Mouse (Mus musculus): ENCODE results near the gene Tada1.

Gene Tada1

DNA sequence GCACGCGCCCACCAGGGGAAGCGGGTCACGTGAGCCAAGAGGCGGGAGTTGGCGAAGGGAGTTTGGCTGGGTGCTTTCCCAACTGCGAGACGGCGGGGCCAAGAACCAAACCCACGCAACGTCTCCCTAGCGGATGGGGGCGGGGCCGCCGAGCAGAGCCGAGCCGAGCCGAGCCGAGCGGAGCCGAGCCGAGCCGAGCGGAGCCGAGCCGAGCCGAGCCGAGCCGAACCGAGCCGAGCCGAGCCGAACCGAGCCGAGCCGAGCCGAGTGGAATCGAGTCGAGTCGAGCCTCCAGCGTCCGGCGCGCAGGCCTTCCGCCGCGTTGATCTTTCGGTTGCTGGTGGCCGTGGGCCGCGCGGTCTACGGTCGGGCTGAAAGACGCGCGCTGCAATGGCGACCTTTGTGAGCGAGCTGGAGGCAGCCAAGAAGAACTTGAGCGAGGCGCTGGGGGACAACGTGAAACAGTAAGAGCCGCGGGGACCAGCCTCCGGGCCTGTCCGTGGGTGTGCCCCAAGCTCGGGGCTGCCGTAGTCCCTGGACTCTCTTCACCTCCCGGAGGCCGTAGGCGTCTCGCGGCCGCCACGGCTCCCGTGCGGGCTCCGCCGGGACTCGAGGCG, at the start of gene Tada1:
Gene Tada1 (plus strand): TSS at position 85 of the 617 bp plus-strand sequence.
- peak; percentile 90 for DNase-seq

DNA sequence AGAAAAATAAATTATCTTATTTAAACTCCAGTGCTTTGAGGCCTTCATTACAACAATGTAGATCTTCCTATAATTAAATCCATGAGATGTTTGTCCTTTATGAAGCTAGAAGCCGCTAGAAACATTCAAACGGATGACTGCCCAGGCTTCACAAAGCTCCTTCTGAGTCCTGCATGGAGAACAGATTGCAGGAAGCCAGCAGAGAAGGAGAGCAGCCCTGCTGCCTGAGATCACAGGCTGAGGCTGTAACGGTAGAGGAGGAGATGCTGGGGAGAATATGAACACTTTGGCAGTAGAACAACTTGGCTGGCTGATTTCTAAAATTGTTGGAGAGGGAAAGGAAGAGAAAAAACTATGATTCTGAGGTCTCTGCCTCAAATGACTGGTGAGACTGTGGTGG, 48.1 kb upstream of the Tada1 start:
- peak; percentile 18 for DNase-seq

DNA sequence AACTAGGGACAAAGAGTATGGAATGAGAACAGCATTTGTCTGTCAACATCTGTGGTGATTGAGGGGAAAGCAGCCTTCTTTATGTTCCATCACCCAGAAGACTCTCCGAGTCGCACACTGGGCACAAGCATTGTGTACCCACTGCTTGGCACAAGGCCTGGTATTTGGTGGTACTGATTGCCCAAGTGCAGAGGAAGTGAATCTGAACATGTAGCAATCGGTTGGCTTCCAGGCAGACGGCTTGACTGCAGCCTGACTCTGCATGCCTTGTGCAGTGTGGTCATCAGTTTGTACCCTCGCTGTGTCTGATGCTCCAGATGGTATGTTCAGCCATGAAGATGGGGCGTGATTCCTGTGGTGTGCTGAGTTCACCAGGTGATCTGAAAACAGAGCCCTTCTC, 39.8 kb upstream of the Tada1 start:
- DNase-seq, result no peak

- DNase-seq, result no peak
Measured at GRCm38 (mm10) chr1:166342060-166342459, 36.8 kb upstream of the Tada1 start.

DNA sequence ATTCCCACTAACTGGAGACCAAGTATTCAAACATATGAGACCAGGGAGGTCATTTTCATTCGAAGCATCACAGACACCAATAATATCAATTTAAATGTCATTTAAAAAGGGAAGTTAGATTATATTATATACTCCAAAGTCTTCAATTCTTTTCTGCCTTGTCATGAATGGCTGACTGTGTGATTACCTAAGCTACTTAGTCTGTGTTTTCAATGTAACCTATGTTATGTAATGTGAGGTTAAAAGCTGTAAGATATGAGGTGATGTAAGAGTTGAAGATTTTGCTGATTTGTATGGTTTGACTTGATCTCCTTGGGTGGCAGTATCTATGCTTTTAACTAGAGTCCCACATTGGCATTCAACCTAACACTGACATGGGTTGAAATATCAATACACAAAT, 36.4 kb upstream of the Tada1 start:
- no peak for DNase-seq

DNA sequence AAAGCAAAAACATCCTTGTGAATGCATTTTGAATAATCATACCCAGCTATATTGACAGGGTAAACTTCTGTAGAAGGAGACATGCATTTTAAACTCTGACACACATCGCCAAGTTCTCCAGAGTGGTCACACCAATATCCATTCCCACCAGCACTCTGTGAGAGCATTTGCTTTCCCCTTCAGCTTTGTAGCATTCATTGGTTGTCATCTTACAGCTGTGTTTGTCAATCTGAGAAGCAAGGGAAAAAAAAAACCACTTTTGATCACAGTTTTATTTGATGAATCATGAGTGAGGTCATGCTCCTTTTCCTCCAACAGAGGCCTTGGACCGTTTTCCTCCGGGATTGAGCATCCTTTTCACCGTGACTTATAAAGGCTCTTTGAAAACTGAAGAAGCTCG, 35.3 kb upstream of the Tada1 start:
- no peak for DNase-seq

DNA sequence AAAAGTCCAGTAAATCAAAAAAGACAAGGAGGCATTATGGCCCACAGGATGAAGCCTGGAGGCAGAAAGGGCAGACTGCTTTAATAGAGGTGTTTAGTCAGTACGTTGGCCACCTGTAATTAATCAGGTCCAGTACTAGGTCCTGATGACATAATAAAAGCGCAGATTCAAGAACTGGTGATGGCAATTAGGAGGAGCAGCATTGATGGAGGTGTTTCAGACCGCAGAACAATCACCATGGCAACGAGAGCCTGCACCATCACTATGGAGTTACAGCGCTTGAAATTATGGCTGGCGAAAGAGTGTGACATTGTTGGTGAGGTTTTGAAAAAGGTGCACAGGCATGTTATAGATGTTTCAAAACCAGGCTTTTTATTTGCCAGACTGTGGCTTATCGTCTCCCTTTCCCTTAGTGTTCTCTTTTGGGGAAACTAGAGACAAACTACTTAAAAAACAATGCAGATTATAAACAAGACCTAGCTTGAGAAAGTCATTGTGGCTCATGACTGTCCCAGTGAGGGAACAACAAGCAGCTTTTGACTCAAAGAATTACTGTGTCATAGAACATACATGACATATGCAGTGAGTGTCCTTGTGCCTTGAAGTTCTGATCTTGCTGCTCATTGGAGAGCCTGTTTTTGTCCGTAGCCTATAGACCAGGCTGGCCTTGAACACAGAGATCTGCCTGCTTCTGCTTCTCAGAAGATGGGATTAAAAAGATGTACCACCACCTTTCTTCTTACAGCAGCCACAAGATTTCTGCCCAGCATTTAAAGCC, 34.4 kb upstream of the Tada1 start:
- no peak for DNase-seq

DNA sequence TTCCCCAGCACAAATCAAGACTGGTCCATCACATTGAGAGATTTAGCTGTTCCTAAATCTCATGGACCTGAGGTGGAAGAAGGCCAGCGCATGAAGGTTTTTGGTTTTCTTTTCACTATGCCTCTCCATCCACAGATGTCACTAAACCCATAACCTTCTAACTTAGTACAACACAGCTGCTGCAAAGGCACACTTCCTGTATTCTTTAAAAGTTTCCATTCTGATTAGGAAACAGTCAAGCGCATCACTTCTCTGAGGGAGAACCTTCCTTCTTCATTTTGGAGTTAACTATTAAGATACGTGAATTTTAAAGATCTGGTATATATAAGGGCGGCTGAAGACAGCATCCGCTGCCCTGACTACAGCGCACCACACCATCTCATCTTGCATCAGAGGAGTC, 33.3 kb upstream of the Tada1 start:
- no peak for DNase-seq

DNA sequence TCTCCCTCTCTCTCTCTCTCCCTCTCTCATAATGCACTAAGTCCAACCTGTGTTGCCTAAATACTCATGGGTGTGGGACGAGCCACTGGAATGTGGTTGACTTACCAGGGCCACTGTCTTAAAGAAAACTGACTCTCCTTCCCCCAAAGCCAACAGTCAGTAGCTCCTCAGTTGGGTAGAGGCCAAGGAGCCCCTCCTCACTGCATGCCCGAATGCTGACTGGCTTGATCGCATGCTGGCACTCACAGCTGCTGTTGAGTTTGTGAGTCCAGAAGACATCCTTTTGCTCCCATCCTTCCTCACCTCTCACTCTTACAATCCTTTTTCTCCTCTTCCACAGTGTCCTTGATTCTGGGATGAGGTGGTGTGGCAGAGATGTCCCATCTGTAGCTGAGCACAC, 32.0 kb upstream of the Tada1 start:
- DNase-seq, result no peak

- no peak for DNase-seq
Measured at GRCm38 (mm10) chr1:166349341-166349740, 29.6 kb upstream of the Tada1 start.

DNA sequence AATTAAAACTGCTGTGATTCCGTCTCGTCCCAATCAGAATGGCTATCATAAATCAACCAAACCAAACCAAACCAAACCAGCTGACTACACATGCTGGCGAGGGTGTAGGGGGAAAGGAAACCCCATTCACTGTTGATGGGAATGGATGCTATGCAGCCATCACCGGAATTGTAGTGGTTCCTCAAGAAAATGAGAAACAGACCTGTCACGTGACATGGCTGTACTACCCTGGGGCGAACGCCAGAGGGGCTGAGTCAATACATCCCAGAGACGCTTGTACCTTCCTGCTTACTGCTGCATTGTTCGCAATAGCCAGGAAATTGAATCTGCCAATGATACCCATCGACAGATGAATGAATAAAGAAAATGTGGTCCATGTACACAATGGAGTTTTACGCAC, 29.1 kb upstream of the Tada1 start:
- DNase-seq, result no peak

DNA sequence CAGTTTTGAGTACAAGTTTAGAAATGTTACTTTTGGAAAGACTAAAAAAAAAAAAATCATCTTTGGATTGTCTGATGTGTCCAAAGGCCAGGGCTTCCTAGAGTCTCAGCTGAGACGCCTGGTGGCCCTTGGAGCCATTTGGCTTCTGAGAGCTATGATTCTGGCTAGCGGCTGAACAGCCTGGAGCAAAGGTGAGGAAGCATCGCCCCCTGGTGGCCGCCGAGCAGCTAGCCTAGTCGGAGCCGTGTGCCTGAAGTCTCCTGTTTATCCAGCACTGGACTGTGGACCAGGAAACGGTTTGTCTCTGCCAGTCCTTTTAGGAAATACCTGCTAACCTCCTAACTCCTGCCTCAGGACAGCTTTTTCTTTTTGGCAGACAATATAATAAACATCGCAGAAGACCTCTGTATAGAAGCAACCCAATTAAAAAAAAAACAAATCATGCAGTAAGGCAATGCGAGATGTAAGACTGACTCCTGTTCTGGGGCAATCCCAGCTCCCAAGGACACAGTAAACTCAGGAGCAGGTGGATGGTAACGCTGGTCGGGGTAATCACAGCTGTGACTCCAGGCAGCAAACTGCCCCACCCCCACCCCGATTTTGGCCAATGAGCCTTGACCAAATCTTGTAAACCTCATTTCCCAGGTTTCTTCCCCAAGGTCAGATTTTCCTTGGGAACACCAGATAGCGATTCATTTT, 18.6 kb upstream of the Tada1 start:
- peak; percentile 97 for DNase-seq

GRCm38 (mm10) chr1:166360896-166361295, 18.0 kb upstream of the Tada1 start:
- DNase-seq, result no peak

- DNase-seq, result no peak
Measured at GRCm38 (mm10) chr1:166361842-166362241, 17.1 kb upstream of the Tada1 start.

GRCm38 (mm10) chr1:166362659-166363058, 16.2 kb upstream of the Tada1 start:
- DNase-seq, result no peak

GRCm38 (mm10) chr1:166363122-166363521, 15.8 kb upstream of the Tada1 start:
- no peak for DNase-seq

DNA sequence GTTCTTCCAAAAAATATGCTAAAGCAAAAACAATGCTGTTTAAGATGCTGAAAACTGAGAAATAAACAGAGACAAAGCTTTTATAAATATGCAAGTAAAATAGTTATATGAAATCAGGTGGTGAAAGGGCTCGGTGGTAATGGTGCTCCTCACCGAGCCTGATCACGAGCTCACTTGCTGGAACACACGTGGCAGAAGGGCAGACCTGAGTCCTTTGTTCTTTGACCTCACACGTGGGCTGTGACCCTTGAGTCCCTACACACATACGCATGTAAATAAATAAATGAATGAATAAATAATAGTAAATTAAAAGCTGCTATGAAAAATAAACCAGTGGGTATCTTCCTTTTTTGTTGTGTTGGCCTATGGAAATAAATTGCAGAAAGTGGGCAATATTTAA, 1.7 kb upstream of the Tada1 start:
- no peak for DNase-seq

GRCm38 (mm10) chr1:166378431-166379012, 375 bp upstream of the Tada1 start:
- no peak for DNase-seq

- peak; percentile 52 for DNase-seq
Measured at GRCm38 (mm10) chr1:166379630-166380231, 834 bp downstream of the Tada1 start.

GRCm38 (mm10) chr1:166381336-166381735, 2.4 kb downstream of the Tada1 start:
- DNase-seq, result no peak

DNA sequence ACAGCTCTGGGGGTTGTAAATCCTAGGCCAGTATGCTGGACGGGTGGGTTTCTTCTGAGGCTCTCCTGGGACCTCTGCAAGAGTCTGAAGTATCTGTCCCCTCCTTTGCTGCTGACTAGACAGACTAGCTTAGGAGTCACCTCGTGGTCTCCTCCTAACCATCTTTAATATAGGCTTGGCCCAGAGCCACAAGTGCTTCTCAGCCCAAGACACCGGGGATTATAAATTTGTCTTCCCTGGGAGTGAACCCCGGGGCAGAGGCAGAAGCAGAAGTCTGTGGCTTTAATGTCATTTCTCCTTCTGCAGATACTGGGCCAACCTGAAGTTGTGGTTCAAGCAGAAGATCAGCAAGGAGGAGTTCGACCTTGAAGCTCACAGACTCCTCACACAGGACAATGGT, 2.9 kb downstream of the Tada1 start:
- no peak for DNase-seq

DNA sequence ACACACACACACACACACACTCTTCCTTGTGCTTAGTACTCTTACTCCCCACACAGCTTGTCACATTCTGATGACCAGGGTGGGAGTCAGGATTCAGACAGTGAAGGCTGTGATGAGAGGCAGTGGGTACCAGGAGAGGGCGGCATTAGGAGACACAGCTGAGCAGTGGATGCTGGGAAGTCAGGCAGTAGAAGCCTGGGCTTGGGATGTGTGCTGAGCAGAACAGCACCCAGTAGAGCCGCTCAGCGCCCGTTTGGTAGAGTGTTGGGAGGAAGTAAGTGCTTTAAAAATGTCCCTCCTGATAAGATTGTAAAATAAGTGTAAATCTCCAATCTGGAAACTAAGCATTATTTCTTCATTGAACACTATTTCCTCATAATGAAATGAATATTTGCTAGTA, 3.7 kb downstream of the Tada1 start:
- DNase-seq, result no peak

DNA sequence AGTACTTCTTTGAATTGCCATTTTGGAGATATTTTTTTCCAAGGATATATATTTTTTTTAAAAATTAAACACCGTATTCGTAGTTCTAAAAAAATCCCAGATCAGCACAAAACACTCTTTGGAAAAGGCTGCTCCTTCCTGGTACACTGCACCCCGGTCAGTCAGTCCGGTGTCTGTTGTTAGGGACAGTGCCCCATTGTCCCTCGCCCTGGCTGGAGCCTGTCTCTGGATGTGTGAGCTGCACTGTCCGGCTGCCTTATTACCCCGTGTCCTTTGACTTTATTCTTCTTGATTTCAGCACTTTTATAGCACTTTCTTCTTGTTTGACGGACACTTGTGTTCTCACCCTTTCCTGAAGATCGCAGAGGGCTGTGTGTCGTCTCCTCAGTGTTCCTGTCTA, 5.7 kb downstream of the Tada1 start:
- DNase-seq, result no peak

Measured in right cerebral cortex, postnatal 14 days (tissue).